Mouse (Mus musculus) hindbrain, embryonic 13.5 days (tissue): ENCODE data around the gene Myoz2. TPM values are rescaled to one million over a fixed set of nuclear protein-coding genes. Genes with fewer than 3 reads are reported as not detected.

Experiments
- microRNA-seq: library from miRNA; unstranded; fragments of <30 nt; microRNA quantifications from one replicate; pipeline ENCODE4, GENCODE M21; 2016
- polyA plus RNA-seq: library from polyadenylated mRNA; unstranded; fragments of >200 nt; fragmentation: Nextera tagmentation; extraction: Ambion mirVana; gene quantifications from 2 replicates; pipeline ENCODE4 v1.2.1, GENCODE M21; 2015

Myoz2 gene
- polyA plus RNA-seq, 1 experiment from 2014 or later, result 0.52 TPM

Small RNAs within 50 kb of the gene (microRNA-seq; reads per million reads assigned to microRNA genes)
- not detected for gene Gm22066

Other genes with a start within 250 kb of the Myoz2 start
- not detected in 2 replicates for gene Fabp2, start 139.9 kb downstream of the Myoz2 start, polyA plus RNA-seq
- not detected in 2 replicates for gene Gm10959, start 115.7 kb downstream of the Myoz2 start, polyA plus RNA-seq
- gene 1810037I17Rik, start 110.8 kb downstream of the Myoz2 start, polyA plus RNA-seq, result 90.1 and 97.3 TPM in 2 replicates
- 7.5 and 9.4 TPM in 2 replicates for gene Usp53, start 50.5 kb downstream of the Myoz2 start, polyA plus RNA-seq
- gene Synpo2, start 201.1 kb upstream of the Myoz2 start, polyA plus RNA-seq, result 1.3 and 1.4 TPM in 2 replicates
- 14.3 and 14.5 TPM in 2 replicates for gene Sec24d, start 232.4 kb upstream of the Myoz2 start, polyA plus RNA-seq